Mouse (Mus musculus) heart, adult 2 months (tissue): Measurements from ENCODE around the gene Riox1.

Source experiments
- CTCF ChIP-seq: fragments of 200-600 bp; IDR thresholded peaks from 2 replicates; pipeline ENCODE4 v1.8.1; 2022; ENCODE audit warnings: antibody characterized with exemption, mild to moderate bottlenecking, moderate library complexity
- EP300 ChIP-seq: fragments of 200-500 bp; IDR thresholded peaks from 2 replicates; pipeline ENCODE4 v1.6.1; 2011; ENCODE audit warnings: low read depth, low read length, control low read depth; ENCODE audit not compliant: insufficient read depth
- POLR2A ChIP-seq: fragments of 200-500 bp; IDR thresholded peaks from 2 replicates; pipeline ENCODE4 v1.6.1; 2011; ENCODE audit warnings: mild to moderate bottlenecking, low read depth, low read length, control low read depth; ENCODE audit not compliant: insufficient read depth

- TF ChIP-seq CTCF: no peak
- no peak for TF ChIP-seq POLR2A
- no peak for TF ChIP-seq EP300
Measured at GRCm38 (mm10) chr12:83924332-83924731, 26.1 kb upstream of the Riox1 start.
